Mouse (Mus musculus): ENCODE data around the gene Slc2a1. TPM values are rescaled to one million over a fixed set of nuclear protein-coding genes. Genes with fewer than 3 reads are reported as not detected.
A peak's percentile ranks its signal among the peaks of the same experiment; 100 is the strongest.

The Slc2a1 gene
- polyA plus RNA-seq, 1 experiment from 2014 or later: 91.6 TPM

DNA sequence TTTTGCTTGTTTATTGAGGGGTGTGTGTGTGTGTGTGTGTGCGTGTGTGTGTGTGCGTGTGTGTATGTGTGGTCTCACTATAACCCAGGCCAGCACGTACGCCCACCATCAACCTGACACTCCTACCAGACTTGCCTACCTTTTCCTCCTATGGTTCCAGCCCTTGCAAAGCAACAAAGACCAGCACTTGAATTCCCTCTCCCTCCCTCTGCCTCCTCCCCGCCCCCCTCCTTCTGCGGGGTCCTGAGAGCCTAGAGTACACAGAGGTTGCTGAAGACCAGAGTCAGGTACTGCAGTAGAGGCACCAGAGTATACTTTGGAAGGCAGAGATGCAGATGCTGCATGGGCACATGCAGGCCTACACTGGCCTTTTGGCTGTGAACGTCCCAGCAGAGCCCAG lies 33.2 kb upstream of the Slc2a1 start:
- H3K9me3 ChIP-seq (replicated peaks): no peaks in the 10 kb centered on the region
- ATAC-seq (replicated peaks; ENCODE audit: low FRiP score): no peak

DNA sequence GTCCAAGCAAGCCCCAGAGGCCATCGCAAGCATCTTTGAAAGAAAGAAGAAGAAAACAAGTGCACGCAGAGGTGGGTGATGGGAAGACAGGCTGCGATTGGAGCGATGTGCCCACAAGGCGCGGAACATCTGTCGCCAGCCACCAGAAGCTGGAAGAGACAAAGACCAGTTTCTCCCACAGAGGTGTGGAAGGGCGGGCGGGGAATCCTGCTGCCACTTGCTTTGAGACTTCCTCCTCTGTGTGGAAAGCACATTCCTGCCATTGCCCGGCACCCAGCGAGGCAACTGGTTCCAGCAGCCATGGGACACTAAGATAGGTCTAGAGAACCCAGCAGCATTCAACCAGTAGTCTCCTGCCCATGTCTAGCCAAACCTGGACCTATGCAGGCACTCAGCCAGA lies 32.2 kb upstream of the Slc2a1 start:
- no peak overlapping the region for H3K4me2 ChIP-seq
- no peak for ATAC-seq (replicated peaks; ENCODE audit: low FRiP score)
- 75% methylated on average over 11 of the region's 11 CpGs for WGBS

More for the DNA sequence above, 33.2 kb upstream of the Slc2a1 start:
- no peak overlapping the region for H3K4me3 ChIP-seq (replicated peaks)
- H3K27me3 ChIP-seq: peaks cover 31% of the 10 kb centered on the region
- H3K9ac ChIP-seq: no peak overlapping the region
- no peaks in the 10 kb centered on the region for H3K36me3 ChIP-seq
- no peak overlapping the region for H3K27ac ChIP-seq
- 56% methylated on average over 7 of the region's 7 CpGs for WGBS
- no peak overlapping the region for H3K4me2 ChIP-seq
- peaks cover 32% of the 10 kb centered on the region for H3K4me1 ChIP-seq

DNA sequence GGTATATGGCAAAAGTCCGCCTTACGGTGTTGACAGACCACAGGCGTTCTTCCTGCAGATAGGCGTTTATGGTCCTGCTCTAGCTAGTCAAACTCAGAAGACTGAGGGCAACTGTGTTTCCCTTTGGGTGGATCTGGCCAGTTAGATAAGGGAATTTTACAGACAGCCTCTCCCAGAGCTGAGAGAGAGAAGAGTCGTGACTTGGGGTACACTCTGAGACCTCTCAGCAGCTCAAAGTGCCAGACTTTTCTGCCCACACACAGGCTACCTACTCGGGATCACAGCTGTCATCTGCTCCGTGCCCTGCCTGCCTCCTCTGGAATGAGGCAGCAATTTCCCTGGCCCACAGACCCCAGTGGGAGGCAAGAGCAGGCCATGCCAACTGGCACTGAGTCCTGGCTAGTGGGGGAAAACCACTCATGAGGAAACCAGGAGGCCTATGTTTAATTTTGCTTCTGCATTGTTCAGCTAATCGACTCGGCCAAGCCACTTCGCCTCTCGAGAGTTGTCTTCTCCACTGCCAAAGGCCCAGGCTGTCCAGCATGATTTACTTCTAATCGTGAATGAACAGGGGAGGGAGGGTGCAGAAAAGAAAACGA lies 31.3 kb upstream of the Slc2a1 start:
- no peak overlapping the region for H3K9ac ChIP-seq
- no peak overlapping the region for H3K4me2 ChIP-seq
- H3K4me3 ChIP-seq (replicated peaks): no peak overlapping the region
- H3K36me3 ChIP-seq: no peaks in the 10 kb centered on the region
- 0 out of 2 replicates have a peak overlapping the region, but pooled peaks have one; percentile 29 for H3K27ac ChIP-seq
- no peaks in the 10 kb centered on the region for H3K9me3 ChIP-seq (replicated peaks)
- 52% methylated on average over 13 of the region's 13 CpGs for WGBS
- H3K4me1 ChIP-seq: peaks cover 21% of the 10 kb centered on the region
- H3K27me3 ChIP-seq: peaks cover 18% of the 10 kb centered on the region
- ATAC-seq (replicated peaks; ENCODE audit: low FRiP score): no peak

More for the DNA sequence above, 32.2 kb upstream of the Slc2a1 start:
- Histone ChIP-seq H3K36me3 (no peaks in the 10 kb centered on the region), H3K27me3 (peaks cover 25% of the 10 kb centered on the region), H3K9ac (no peak overlapping the region), H3K4me3 (replicated peaks) (no peak overlapping the region), H3K9me3 (replicated peaks) (no peaks in the 10 kb centered on the region), H3K27ac (no peak overlapping the region), H3K4me1 (peaks cover 29% of the 10 kb centered on the region)

DNA sequence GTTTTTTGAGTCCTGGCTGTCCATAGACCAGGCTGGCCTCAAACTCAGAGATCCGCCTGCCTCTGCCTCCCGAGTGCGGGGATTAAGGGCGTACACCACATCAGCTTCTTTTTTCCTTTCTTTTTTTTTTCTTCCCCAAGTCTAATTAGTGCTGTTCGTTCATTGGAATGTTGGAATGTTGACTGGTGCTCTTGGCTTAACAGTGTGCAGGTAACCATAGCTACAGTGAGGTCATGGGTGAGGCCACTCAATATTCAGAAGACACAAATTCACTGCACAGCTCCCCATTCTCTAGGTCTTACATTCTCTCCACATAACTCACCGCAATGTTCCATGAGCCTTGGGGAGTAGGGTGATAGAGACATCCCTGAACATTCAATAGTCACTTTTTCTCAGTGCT lies 28.6 kb upstream of the Slc2a1 start:
- Histone ChIP-seq H3K9me3 (replicated peaks) (no peaks in the 10 kb centered on the region), H3K4me1 (peaks cover 10% of the 10 kb centered on the region), H3K36me3 (no peaks in the 10 kb centered on the region), H3K4me3 (replicated peaks) (no peak overlapping the region), H3K4me2 (no peak overlapping the region), H3K27ac (no peak overlapping the region), H3K27me3 (no peaks in the 10 kb centered on the region), H3K9ac (no peak overlapping the region)
- no peak for ATAC-seq (replicated peaks; ENCODE audit: low FRiP score)
- WGBS: 88% methylated on average over 6 of the region's 6 CpGs

DNA sequence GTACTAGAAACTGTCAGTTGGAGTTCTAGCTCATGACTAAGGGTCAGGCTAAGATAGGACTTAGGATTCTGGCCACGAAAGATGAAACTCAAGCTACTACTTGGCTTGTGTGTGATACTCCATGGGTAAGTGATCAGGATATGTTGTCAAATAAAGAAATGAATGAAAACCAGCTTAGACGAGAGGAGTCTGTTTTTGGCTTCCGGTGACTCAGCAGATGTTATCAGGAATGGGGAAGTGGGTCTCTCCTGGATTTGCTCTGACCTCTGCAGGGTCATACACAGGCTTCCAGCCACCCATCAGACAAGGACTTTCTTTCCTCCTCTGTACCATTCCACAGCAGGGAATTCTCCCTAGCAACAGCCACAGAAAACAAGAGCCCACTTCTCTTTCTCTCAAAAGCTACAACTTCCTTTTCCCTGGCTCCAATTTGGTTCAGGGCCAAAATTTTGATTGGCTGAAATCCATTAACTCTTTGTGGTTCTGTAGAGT lies 25.7 kb upstream of the Slc2a1 start:
- ATAC-seq (replicated peaks; ENCODE audit: low FRiP score): no peak
- 68% methylated on average over 3 of the region's 3 CpGs for WGBS

DNA sequence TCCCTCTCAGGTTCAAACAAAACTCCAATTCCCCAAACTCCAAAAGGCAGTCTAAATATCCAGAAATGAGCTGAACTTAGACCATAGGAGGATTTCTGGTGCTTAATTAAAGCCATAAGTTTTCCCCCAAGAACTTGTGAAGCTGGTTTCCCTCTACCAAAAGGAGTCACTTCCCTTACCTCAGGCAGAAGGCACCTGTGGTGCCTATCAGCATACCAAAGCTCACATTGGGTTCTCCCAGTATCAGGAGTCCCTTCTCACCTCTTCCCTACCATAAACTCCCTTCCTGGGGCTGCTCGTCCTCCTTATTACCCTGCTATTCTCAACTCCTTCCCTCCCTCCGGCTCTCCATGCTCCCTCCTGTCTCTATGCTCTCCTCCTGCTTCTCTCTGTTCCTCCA lies 20.1 kb upstream of the Slc2a1 start:
- no peak overlapping the region for H3K9ac ChIP-seq
- ATAC-seq (replicated peaks; ENCODE audit: low FRiP score): no peak
- H3K9me3 ChIP-seq (replicated peaks): no peaks in the 10 kb centered on the region
- H3K4me3 ChIP-seq (replicated peaks): no peak overlapping the region
- no peak overlapping the region for H3K4me2 ChIP-seq
- H3K4me1 ChIP-seq: no peaks in the 10 kb centered on the region
- no peaks in the 10 kb centered on the region for H3K27me3 ChIP-seq
- WGBS: 33% methylated on average over 2 of the region's 2 CpGs
- no peak overlapping the region for H3K27ac ChIP-seq
- no peaks in the 10 kb centered on the region for H3K36me3 ChIP-seq

More for the DNA sequence above, 25.7 kb upstream of the Slc2a1 start:
- H3K4me1 ChIP-seq: peaks cover 6% of the 10 kb centered on the region
- no peak overlapping the region for H3K9ac ChIP-seq
- H3K36me3 ChIP-seq: no peaks in the 10 kb centered on the region
- H3K27me3 ChIP-seq: no peaks in the 10 kb centered on the region
- H3K27ac ChIP-seq: no peak overlapping the region
- H3K4me2 ChIP-seq: no peak overlapping the region
- no peak overlapping the region for H3K4me3 ChIP-seq (replicated peaks)
- no peaks in the 10 kb centered on the region for H3K9me3 ChIP-seq (replicated peaks)

DNA sequence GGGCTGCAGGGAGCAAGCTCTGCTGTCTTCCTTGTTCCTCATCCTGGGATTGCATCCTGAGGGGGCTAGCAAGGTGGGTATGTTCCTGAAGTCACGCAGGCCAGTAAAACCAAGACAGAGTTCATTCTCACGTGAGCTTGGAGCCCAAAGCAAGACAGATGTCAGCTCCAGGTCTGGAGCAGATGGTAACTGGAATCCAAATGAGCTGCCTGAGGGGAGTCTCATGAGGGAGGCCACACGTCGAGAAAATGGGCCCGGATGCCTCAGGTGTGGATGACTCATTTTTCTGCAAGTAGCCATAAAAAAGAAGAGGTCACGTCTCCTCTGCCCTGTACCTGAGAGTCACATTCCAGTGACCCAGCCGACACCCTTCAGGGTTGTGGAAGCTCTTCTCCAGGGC lies 14.6 kb upstream of the Slc2a1 start:
- Histone ChIP-seq H3K9me3 (replicated peaks) (no peaks in the 10 kb centered on the region), H3K36me3 (no peaks in the 10 kb centered on the region), H3K9ac (no peak overlapping the region), H3K4me2 (no peak overlapping the region), H3K27me3 (no peaks in the 10 kb centered on the region), H3K27ac (no peak overlapping the region), H3K4me1 (peaks cover 3% of the 10 kb centered on the region; the same call in 1 of the 2 replicates), H3K4me3 (replicated peaks) (no peak overlapping the region)
- 67% methylated on average over 7 of the region's 7 CpGs for WGBS
- no peak for ATAC-seq (replicated peaks; ENCODE audit: low FRiP score)

DNA sequence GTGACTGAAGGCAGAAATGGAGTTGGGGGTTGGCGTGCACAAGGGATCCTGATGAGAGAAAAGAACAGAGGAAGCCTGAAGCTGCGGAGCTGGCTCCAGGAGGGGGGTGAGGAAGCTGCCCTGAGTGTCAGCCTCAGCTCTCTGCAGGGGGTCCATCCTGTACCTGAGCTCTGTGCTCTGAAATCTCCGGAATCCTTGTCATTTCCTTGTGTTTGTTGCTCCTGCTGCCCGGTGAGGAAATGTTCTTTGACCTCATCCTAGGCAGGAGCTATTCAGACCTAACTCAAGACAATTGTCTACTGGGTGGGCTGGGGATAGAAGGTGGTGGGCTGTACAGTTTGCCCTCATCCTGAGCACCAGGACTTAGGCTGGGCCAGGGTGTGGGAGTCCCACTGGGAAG lies 13.5 kb upstream of the Slc2a1 start:
- Histone ChIP-seq H3K9me3 (replicated peaks) (no peaks in the 10 kb centered on the region), H3K4me1 (peaks cover 3% of the 10 kb centered on the region; the same call in 1 of the 2 replicates)

DNA sequence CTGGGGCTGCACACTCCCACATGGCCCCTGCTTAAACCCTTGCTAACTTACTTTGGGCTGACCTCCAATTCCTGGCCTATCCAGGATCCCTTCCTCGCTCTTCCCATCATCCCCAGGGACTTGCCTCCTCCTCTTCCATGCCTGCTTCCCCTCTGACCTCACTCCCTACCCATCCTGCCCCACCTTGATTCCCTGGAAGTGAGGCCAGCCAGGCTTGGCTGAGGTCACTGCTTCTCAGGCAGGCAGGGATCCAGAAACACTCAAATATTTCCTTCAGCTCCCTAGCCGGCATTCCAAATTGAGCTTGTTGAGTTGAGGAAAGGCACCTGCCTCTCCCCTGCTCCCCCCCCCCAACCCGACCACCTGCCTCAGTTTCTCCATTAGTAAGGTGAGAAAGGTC lies 12.1 kb upstream of the Slc2a1 start:
- Histone ChIP-seq H3K4me3 (replicated peaks) (no peak overlapping the region), H3K9me3 (replicated peaks) (no peaks in the 10 kb centered on the region), H3K9ac (no peak overlapping the region), H3K36me3 (no peaks in the 10 kb centered on the region), H3K27me3 (no peaks in the 10 kb centered on the region), H3K4me2 (no peak overlapping the region), H3K27ac (no peak overlapping the region), H3K4me1 (peaks cover 3% of the 10 kb centered on the region; the same call in 1 of the 2 replicates)
- WGBS: 48% methylated on average over 3 of the region's 3 CpGs
- ATAC-seq (replicated peaks; ENCODE audit: low FRiP score): no peak

More for the DNA sequence above, 13.5 kb upstream of the Slc2a1 start:
- Histone ChIP-seq H3K4me3 (replicated peaks) (no peak overlapping the region), H3K36me3 (no peaks in the 10 kb centered on the region), H3K9ac (no peak overlapping the region), H3K4me2 (no peak overlapping the region), H3K27me3 (no peaks in the 10 kb centered on the region), H3K27ac (no peak overlapping the region)
- 37% methylated on average over 4 of the region's 4 CpGs for WGBS
- ATAC-seq (replicated peaks; ENCODE audit: low FRiP score): no peak

DNA sequence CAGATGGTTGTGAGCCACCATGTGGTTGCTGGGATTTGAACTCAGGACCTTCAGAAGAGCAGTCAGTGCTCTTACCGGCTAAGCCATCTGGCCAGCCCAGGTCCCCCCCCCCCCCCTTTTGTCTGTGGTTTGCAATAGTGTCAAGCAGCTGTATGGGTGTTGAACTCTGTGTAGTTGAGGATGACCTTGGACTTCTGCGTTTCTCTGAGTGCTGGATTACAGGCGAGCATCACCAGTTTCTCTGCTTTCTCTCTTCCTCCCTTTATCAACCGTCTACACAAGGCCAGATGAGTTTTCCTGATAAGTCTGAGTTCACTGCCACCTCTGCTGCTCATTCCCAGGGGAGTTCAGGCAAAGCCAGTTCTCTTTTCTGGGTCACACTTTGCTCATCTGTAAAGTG lies 11.1 kb upstream of the Slc2a1 start:
- H3K36me3 ChIP-seq: no peaks in the 10 kb centered on the region
- H3K9me3 ChIP-seq (replicated peaks): no peaks in the 10 kb centered on the region
- H3K9ac ChIP-seq: no peak overlapping the region
- ATAC-seq (replicated peaks; ENCODE audit: low FRiP score): no peak
- no peak overlapping the region for H3K27ac ChIP-seq
- no peak overlapping the region for H3K4me3 ChIP-seq (replicated peaks)
- WGBS: 85% methylated on average over 4 of the region's 4 CpGs
- H3K4me1 ChIP-seq: peaks cover 3% of the 10 kb centered on the region; the same call in 1 of the 2 replicates
- H3K4me2 ChIP-seq: no peak overlapping the region
- H3K27me3 ChIP-seq: no peaks in the 10 kb centered on the region

DNA sequence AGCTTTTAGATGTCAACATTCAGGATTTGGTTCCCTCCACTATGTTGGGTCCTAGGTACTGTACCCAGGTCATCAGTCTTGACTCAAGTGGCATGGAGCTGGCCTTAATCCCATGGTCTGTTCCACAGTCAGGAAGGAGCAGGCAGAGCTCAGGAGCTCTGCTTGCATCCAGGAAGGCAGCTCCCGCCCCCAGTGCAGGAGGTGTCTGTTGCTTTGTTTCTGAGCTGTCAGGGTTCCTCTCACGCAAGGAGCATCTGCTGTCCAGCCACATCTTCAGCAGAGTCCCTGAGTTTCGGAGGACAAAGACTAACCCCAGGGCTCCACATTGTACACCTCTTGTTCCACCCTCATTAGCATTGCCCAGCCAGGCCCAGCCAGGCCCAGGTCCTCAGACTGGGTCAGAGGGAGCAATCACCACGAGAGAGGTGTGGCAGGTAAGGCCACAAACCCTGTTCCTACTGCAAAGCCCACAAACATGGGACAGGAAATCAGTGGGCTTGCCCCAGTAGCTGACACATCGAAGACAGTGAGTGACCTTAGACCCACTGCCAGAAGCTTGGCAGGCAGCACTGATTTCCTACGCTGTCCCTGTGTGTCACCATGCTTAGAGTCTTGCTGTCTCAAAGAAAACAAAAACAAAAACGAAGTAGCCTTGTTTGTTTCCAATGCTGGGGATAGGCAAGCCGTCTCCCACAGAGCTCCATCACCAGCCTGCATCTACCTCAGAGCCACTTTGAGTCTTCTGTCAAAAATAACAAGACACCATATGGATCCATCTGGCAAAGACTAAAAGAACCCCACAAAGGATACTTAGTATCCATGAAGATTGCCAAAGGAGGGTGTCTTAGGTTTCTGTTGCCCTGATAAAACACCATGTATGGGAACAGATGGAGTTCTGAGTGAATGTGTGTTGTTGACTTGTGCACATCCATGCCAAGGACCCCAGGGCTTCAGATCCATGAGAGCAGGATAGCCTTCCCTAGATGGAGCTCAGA lies 10.0 kb upstream of the Slc2a1 start:
- no peak overlapping the region for H3K9ac ChIP-seq
- WGBS: 70% methylated on average over 8 of the region's 8 CpGs
- no peak overlapping the region for H3K4me2 ChIP-seq
- H3K36me3 ChIP-seq: no peaks in the 10 kb centered on the region
- H3K27me3 ChIP-seq: no peaks in the 10 kb centered on the region
- H3K4me3 ChIP-seq (replicated peaks): no peak overlapping the region
- no peak overlapping the region for H3K27ac ChIP-seq
- peaks cover 6% of the 10 kb centered on the region; the same call in 1 of the 2 replicates for H3K4me1 ChIP-seq
- no peak for ATAC-seq (replicated peaks; ENCODE audit: low FRiP score)
- no peaks in the 10 kb centered on the region for H3K9me3 ChIP-seq (replicated peaks)

DNA sequence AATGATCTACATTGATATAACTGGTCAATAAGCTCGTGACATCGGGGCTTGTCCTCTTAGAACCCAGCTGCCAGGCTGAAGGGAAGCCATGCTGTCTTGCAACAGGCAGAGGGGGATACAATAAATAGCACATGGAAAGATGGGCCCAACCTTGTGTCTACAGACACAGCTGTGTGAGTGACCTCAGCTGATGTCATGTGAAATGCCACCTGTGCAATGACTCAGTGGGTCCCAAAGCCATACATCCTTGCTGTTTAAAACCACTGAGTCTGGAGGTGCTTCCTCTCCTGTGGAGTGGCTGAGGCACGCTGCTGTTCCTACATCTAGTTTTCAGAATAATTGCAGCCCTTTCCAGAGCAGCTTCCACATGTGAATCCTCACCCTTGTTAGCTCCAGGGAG lies 7.1 kb upstream of the Slc2a1 start:
- WGBS: 91% methylated on average over 3 of the region's 3 CpGs

More for the DNA sequence above, 7.1 kb upstream of the Slc2a1 start:
- H3K27ac ChIP-seq: no peak overlapping the region
- H3K4me3 ChIP-seq (replicated peaks): no peak overlapping the region
- H3K36me3 ChIP-seq: no peaks in the 10 kb centered on the region
- no peak overlapping the region for H3K4me2 ChIP-seq
- peaks cover 21% of the 10 kb centered on the region for H3K4me1 ChIP-seq
- H3K9me3 ChIP-seq (replicated peaks): no peaks in the 10 kb centered on the region
- no peaks in the 10 kb centered on the region for H3K27me3 ChIP-seq
- ATAC-seq (replicated peaks; ENCODE audit: low FRiP score): no peak
- no peak overlapping the region for H3K9ac ChIP-seq
